Comparison of ENCODE assay signal across 26 mouse cellular contexts in genomic region chr4:104532846-104533245, GRCm38 (mm10).
DNase-seq lines count a peak whose midpoint lies in the region; ATAC-seq lines count a peak whose summit lies in the region.
"Had no signal": no experiment of that assay in that cellular context is flagged by ENCODE, and none has a peak within 500 bp of the region (broad histone marks: within the 10 kb centered on the region; RNA-seq: fewer than 3 reads in every experiment).

No protein-coding gene starts in this region.

- 95% methylated on average over 4 of the region's 4 CpGs for WGBS in hindbrain, embryonic 12.5 days

- H3K9me3 ChIP-seq in hindbrain, embryonic 12.5 days (replicated peaks): no peaks in the 10 kb centered on the region
- H3K9me3 ChIP-seq: embryonic facial prominence, embryonic 13.5 days; forebrain, embryonic 13.5 days; hindbrain, embryonic 13.5 days; limb, embryonic 10.5 days; midbrain, embryonic 15.5 days; neural tube, embryonic 12.5 days had no signal

- no peaks in the 10 kb centered on the region for H3K4me1 ChIP-seq in hindbrain, embryonic 12.5 days
- H3K4me1 ChIP-seq: embryonic facial prominence, embryonic 13.5 days; forebrain, embryonic 13.5 days; midbrain, embryonic 15.5 days; neural tube, embryonic 12.5 days had no signal

- H3K27ac ChIP-seq in hindbrain, embryonic 12.5 days: no peak overlapping the region
- H3K27ac ChIP-seq: embryonic facial prominence, embryonic 13.5 days; forebrain, embryonic 13.5 days; heart, adult 2 months; hindbrain, embryonic 13.5 days; limb, embryonic 10.5 days; midbrain, embryonic 15.5 days; neural tube, embryonic 12.5 days had no signal

- ATAC-seq in hindbrain, embryonic 12.5 days (ENCODE audit: low FRiP score): no peak
- ATAC-seq: CD4-positive, CD25-positive, alpha-beta regulatory T cell, adult 4 months; forebrain, embryonic 13.5 days; midbrain, embryonic 15.5 days had no signal

- no peak overlapping the region for H3K4me2 ChIP-seq in hindbrain, embryonic 12.5 days (replicated peaks)
- H3K4me2 ChIP-seq: embryonic facial prominence, embryonic 13.5 days; forebrain, embryonic 13.5 days; hindbrain, embryonic 13.5 days; midbrain, embryonic 15.5 days; neural tube, embryonic 12.5 days had no signal

- H3K4me3 ChIP-seq in hindbrain, embryonic 12.5 days: no peak overlapping the region
- H3K4me3 ChIP-seq: embryonic facial prominence, embryonic 13.5 days; erythroblast, embryonic 14.5 days; forebrain, embryonic 13.5 days; heart, adult 2 months; hindbrain, embryonic 13.5 days; limb, embryonic 10.5 days; midbrain, embryonic 15.5 days; neural tube, embryonic 12.5 days had no signal

- no peaks in the 10 kb centered on the region for H3K27me3 ChIP-seq in hindbrain, embryonic 12.5 days
- H3K27me3 ChIP-seq: embryonic facial prominence, embryonic 13.5 days; forebrain, embryonic 13.5 days; hindbrain, embryonic 13.5 days; midbrain, embryonic 15.5 days; neural tube, embryonic 12.5 days had no signal

- peak; percentile 67 for DNase-seq in left cerebral cortex, adult 11 months (ENCODE audit: low spot score)
- no peak for DNase-seq in left cerebral cortex, postnatal 4 days
- DNase-seq in frontal cortex, postnatal 36 days (ENCODE audit: low spot score in 2 of 2): peak; percentile 48 to 73
- DNase-seq in left cerebral cortex, postnatal 36 days (ENCODE audit: low spot score in 2 of 2): peak; percentile 51 to 58
- no peak for DNase-seq in cerebellum, postnatal 4 days (ENCODE audit: low spot score in 2 of 2)
- no peak for DNase-seq in embryo, embryonic 10.5 days (ENCODE audit: low spot score)
- DNase-seq: adrenal gland, postnatal 25 days; cerebellum, adult 9-11 months; embryo, embryonic 11 days; gastrocnemius, postnatal 25 days; heart, adult 2 months; kidney, adult 18-20 months; kidney, postnatal 4 days; liver; lung, postnatal 4 days; retina, postnatal 1 day; thymus, postnatal 36 days had no signal

- H3K9ac ChIP-seq in hindbrain, embryonic 12.5 days: no peak overlapping the region
- H3K9ac ChIP-seq: embryonic facial prominence, embryonic 13.5 days; forebrain, embryonic 13.5 days; hindbrain, embryonic 13.5 days; midbrain, embryonic 15.5 days; neural tube, embryonic 12.5 days had no signal

- no peaks in the 10 kb centered on the region for H3K36me3 ChIP-seq in hindbrain, embryonic 12.5 days
- H3K36me3 ChIP-seq: embryonic facial prominence, embryonic 13.5 days; hindbrain, embryonic 13.5 days; limb, embryonic 10.5 days; midbrain, embryonic 15.5 days; neural tube, embryonic 12.5 days had no signal

- intact Hi-C loops in left cerebral cortex, postnatal 4 days (cut with DNase I): no loop called here
- intact Hi-C loops in left cerebral cortex, postnatal 36 days (cut with DNase I): loop anchor here (5.0 kb wide), 1 partner anchor 166 kb away; no protein-coding TSS in a partner anchor

Comparison
In these comparisons a context has a peak if more than half of its experiments do, and no peak if none do; other contexts are left out.
1. DNase-seq: peak in left cerebral cortex, adult 11 months (single experiment), frontal cortex, postnatal 36 days (2 of 2) and left cerebral cortex, postnatal 36 days (2 of 2); none in left cerebral cortex, postnatal 4 days (single experiment), cerebellum, postnatal 4 days (0 of 2) and embryo, embryonic 10.5 days (single experiment).